Mouse (Mus musculus) liver, postnatal 0 days (tissue): ENCODE measurements around the gene Dagla.

ENCODE experiments used
- CTCF ChIP-seq: sonication (generic); IDR thresholded peaks from 2 replicates; pipeline ENCODE4 v1.5.1; 2016; ENCODE audit warnings: antibody characterized with exemption, low read depth
- EP300 ChIP-seq: IDR thresholded peaks from 2 replicates; pipeline ENCODE4 v1.6.1; 2016; ENCODE audit warnings: antibody characterized with exemption, low read depth, mild to moderate bottlenecking

DNA sequence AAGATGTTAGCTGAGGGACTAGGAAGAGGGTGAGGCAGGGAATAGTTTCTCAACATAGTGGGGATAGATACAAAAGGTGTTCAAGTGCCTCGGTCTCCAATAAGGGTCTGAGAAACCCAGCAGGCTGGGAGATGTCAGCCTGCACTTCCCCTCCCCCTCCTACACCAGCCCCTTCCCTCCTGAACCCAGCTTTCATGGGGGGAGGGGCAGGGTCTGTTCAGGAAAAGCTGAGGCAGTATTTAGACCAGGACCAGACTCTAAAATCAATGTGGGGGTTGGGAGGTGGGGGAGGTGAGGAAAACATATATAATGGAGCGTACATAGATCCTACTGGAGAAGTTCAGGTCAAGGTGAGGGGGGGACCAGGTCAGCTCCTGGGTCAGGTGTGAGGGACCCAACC is 65.3 kb downstream of the Dagla start:
- TF ChIP-seq CTCF: no peak
- no peak for TF ChIP-seq EP300
